Mouse (Mus musculus) kidney, adult 9 months (tissue): ENCODE measurements around the gene 1700016C15Rik.
A peak's percentile ranks its signal among the peaks of the same experiment; 100 is the strongest.

Experiments used
- DNase-seq: peaks from one replicate; pipeline ENCODE4 v3.0.0; 2022

The 1700016C15Rik gene

GRCm38 (mm10) chr1:177729043-177730024 is at the start of gene 1700016C15Rik:
TSS of gene 1700016C15Rik (plus strand) at chr1:177729814.
- DNase-seq: no peak

GRCm38 (mm10) chr1:177681239-177681638 is 48.4 kb upstream of the 1700016C15Rik start:
- DNase-seq: no peak

DNA sequence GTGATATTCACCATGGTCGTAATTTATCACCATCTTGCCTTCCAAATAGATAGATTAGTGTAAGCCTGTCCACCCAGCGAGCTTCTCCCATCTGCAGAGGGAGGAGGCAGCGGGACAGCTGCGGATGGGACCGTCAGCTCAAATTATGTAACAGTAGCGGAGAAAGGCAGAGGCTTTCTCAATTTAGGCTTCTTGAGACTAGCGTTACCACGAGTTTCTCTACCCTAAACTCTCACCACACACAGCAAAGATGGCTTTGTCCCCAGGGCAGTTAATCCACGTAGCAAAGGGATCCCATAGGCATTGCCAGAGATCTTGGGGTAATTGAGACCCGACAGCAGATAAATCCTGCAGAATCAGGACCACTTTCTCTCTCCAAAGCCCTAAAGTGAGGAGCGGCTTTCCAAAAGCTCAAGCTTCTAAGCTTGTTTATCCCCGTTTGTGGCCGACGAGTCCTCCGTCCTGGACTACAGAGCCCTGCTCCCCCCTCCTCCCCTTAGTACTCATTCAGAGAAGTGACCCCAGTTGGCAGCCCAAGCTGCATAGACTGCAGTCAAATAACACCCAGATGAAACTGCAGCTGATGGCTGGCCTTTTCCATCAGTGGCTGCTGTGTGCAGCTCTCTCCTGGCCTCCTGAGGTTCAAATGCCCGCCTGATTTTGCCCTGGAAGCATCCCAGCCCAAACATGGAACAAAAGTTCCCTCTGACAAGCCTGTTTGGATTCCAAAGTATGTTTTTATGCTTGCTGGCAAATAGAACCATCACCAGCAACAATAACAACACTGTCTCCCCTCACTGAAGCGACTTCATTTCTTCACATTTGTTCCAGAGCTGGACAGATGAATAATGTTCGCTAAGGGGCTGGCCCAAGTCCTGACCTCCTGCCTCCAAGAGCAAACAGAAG is 45.4 kb upstream of the 1700016C15Rik start:
- no peak for DNase-seq

DNA sequence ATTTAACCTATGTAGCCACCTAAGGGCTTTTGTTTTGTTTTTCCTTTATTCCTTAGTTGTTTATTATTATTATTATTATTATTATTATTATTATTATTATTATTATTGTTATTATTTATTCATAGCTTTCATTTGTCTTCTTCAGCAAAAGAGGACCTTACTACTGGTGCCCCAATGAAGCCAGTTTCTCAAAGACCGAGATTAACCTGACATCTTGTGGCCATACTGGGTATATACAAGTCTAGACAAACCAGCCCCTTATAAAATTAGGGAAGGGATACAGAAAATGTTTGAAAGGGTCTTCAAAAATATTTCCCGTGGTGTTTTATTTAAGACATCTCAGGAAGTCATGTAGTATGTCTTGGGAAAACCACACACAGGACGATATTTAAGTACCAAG is 44.7 kb upstream of the 1700016C15Rik start:
- DNase-seq: peak; percentile 60

- no peak for DNase-seq
Observed at GRCm38 (mm10) chr1:177686137-177686536, 43.5 kb upstream of the 1700016C15Rik start.

GRCm38 (mm10) chr1:177686982-177687381 is 42.6 kb upstream of the 1700016C15Rik start:
- DNase-seq: peak; percentile 65

GRCm38 (mm10) chr1:177692491-177692890 is 37.1 kb upstream of the 1700016C15Rik start:
- no peak for DNase-seq

GRCm38 (mm10) chr1:177693486-177694252 is 35.9 kb upstream of the 1700016C15Rik start:
- no peak for DNase-seq

- no peak for DNase-seq
Observed at GRCm38 (mm10) chr1:177700560-177700959, 29.1 kb upstream of the 1700016C15Rik start.

DNA sequence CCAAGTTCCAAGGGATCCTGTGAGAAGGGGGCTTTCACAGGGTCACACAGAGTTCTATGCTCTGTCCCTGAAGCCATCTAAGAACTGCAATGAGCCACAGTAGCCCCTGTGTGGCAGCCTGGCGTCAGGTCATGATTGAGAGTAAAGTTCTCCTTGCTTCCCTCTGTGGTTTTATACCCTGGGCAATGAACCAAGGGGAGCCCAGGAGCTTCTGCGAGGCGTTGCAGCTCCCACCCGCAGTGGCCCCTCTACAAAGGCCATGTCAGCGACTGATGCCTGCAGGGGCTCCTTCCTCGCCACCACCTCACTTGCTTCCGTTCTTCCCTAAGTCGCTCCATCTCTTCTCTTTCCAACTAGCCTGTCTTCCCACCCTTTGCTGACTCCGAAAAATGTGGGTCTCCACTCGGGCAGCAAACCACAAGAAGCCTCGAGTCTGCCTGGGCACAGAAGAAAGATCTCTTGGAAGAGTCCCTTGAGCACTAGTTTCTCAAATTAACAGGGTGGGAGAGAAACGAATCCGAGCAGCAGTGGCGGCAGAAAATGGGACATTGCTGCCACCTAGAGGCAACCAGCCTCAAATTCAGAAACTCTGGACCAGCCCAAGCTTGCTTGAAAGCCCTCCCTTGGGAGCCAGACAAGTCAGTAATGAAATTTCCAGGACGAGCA is 27.0 kb upstream of the 1700016C15Rik start:
- peak; percentile 69 for DNase-seq

DNA sequence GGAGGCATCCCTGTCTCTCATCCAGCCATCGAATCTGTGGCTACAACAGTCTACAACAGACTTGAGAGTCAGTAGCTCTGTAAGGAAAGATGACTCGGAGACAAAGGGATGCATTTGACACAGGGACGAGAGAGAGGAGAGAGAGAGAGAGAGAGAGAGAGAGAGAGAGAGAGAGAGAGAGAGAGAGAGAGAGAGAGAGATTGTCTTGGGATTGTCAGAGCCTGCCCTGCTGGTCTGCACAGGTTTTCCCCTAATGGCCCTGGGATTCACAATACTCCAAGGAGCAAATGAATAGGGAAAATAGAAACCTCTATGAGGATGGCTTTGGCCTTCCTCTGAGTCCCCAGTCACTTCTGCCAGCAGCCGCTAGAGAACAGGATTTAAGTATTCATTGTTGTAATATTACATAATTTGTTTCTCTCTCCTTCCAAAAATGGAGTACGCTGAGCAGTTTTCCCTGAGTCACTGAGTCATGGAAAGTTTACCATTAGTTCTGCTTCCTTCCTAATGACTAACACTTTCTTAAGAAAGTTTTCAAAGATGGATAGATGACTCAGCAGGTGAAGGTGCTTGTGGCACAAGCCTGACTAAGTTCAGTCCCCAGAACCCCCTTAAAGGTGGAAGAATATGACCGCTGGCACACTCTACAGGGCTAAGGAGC is 26.3 kb upstream of the 1700016C15Rik start:
- no peak for DNase-seq

- DNase-seq: peak; percentile 20
Observed at GRCm38 (mm10) chr1:177705204-177705603, 24.4 kb upstream of the 1700016C15Rik start.

- DNase-seq: no peak
Observed at GRCm38 (mm10) chr1:177707571-177707970, 22.0 kb upstream of the 1700016C15Rik start.

- no peak for DNase-seq
Observed at GRCm38 (mm10) chr1:177708583-177709055, 21.0 kb upstream of the 1700016C15Rik start.

DNA sequence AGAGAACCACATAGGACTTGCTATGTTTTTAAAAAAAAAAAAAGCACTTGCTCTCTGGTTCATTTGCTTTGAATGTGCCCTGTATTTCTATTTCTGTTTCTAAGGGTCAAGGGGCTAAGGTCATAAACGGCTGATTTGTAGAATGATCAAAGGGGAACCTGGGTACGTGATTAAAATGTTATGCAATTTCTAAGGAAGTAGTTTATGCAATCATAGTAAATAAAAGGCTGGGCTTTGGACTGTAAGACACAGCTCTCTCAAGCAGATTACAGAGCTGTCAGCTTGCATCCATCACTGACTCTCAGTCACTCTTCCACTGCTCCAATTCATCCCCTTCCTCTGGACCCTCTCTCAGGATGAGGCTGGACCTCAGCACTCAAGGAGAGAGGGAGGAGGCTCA is 18.6 kb upstream of the 1700016C15Rik start:
- peak; percentile 52 for DNase-seq

- peak; percentile 9 for DNase-seq
Observed at GRCm38 (mm10) chr1:177711418-177711817, 18.2 kb upstream of the 1700016C15Rik start.

DNA sequence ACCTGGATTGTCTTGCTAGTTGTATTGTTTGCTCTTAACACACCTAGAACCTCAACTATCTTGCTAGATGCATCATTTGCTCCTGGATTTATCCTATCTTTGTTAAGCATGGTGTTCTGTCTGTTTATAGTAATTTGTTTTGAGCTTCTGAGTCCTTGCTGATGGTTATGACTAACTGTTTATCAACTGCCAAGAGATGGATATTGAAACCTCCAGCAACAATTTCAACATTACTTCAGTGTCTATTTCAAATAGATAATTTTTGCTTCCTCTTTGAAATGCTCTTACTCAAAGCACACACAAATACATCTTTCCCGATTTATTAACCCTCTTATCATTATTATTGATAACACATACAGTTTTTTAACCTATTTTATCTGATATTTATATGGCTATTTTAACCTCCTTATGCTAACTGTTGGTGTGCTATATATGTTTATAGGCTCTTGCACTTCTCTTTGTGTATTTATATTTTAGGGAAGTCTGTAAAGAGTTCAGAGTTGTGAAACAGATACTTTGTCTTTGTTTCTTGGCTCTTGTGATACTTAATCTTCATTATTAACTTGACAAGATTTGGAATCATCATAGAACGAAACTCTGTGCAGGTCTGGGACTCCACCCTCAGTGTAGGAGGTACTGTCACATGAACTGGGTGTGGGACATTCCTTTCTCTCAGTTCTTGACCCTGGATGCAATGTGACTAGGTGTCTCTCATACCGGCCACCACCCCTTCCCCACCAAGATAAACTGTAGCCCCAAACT is 15.8 kb upstream of the 1700016C15Rik start:
- DNase-seq: no peak

DNA sequence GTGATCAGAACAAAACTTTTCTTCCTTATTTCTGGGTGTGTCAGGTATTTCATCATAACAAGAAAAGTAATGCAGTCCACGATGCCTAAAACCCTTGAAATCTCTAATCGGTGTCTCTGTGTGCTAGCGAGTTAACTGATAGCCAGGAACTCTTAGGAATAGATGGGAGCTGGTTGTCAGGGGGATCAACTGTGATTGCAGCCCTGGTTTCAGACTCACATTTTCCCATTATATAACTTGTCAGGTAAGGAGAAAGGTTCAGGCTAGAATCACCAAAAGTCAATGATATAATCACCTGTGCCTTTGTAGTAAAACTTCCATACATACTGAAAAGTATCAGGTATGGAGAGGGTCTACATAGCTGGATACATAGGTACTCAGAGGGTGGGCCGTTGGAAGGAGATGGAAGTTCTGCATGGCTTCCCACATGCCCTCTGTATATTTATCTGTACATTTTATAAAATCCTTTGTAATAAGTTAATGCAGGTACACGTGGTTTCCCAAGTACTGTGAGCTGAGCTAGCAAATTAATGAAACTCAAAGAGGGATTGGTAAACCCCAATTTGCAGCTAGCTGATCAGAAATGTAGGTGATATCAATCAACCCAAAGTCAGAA is 15.1 kb upstream of the 1700016C15Rik start:
- DNase-seq: no peak

- DNase-seq: no peak
Observed at GRCm38 (mm10) chr1:177716448-177716847, 13.2 kb upstream of the 1700016C15Rik start.
